Mouse (Mus musculus): Measurements from ENCODE around the gene Nrip3.

DNA sequence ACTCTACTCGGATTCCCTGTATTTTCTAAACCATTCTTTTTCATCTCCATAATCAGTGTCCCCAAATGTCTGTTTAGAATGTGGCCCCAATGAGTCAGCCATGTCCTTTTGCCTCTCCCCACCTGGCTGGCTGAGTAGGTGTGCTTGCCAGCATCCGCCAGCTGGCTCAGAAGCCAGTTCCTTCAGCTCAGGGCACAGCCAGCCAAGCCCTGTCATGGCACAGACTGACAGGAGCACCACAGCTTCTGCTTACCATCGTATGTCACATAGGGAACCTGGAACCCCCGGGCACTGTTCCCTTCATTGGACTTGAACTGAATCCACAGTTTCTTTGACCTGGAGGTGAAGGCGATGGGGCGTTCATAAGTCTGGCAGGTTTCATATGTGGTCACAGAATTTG lies 22.5 kb upstream of the Nrip3 start:
- TF ChIP-seq ZNF384 (IDR thresholded peaks at IDR 0.05; ENCODE audit: low read depth, low read length) = no peak
- no peak for TF ChIP-seq POLR2A (IDR thresholded peaks at IDR 0.05; ENCODE audit: low read depth, low read length)
- TF ChIP-seq CTCF (conservative IDR thresholded peaks at IDR 0.05 in 1 of 2, IDR thresholded peaks at IDR 0.05 in 1 of 2; ENCODE audit: low read depth in 2 of 2, low read length in 2 of 2) = no peak
- TF ChIP-seq ZMIZ1 (IDR thresholded peaks at IDR 0.05; ENCODE audit: low read depth, low read length) = no peak
- TF ChIP-seq USF2 (conservative IDR thresholded peaks at IDR 0.05; ENCODE audit: low read depth, low read length) = no peak
- no peak for TF ChIP-seq ETS1 (conservative IDR thresholded peaks at IDR 0.05; ENCODE audit: low read depth, low read length)
- no peak for TF ChIP-seq SMC3 (IDR thresholded peaks at IDR 0.05; ENCODE audit: low read depth, low read length)
- no peak for TF ChIP-seq MAX (IDR thresholded peaks at IDR 0.05; ENCODE audit: low read length)
- TF ChIP-seq POLR2AphosphoS2 (IDR thresholded peaks at IDR 0.05; ENCODE audit: low read depth, low read length) = no peak
- no peak for TF ChIP-seq ZC3H11A (IDR thresholded peaks at IDR 0.05; ENCODE audit: low read depth, low read length)
- TF ChIP-seq UBTF (IDR thresholded peaks at IDR 0.05; ENCODE audit: low read depth, low read length) = no peak
- TF ChIP-seq USF1 (IDR thresholded peaks at IDR 0.05; ENCODE audit: low read depth, low read length) = no peak
- no peak for TF ChIP-seq EP300 (IDR thresholded peaks at IDR 0.05; ENCODE audit: low read length)
- TF ChIP-seq E2F4 (IDR thresholded peaks at IDR 0.05; ENCODE audit: insufficient replicate concordance, low read depth, low read length) = no peak
